8 mouse cellular contexts compared by ENCODE assay signal in the genomic region with DNA sequence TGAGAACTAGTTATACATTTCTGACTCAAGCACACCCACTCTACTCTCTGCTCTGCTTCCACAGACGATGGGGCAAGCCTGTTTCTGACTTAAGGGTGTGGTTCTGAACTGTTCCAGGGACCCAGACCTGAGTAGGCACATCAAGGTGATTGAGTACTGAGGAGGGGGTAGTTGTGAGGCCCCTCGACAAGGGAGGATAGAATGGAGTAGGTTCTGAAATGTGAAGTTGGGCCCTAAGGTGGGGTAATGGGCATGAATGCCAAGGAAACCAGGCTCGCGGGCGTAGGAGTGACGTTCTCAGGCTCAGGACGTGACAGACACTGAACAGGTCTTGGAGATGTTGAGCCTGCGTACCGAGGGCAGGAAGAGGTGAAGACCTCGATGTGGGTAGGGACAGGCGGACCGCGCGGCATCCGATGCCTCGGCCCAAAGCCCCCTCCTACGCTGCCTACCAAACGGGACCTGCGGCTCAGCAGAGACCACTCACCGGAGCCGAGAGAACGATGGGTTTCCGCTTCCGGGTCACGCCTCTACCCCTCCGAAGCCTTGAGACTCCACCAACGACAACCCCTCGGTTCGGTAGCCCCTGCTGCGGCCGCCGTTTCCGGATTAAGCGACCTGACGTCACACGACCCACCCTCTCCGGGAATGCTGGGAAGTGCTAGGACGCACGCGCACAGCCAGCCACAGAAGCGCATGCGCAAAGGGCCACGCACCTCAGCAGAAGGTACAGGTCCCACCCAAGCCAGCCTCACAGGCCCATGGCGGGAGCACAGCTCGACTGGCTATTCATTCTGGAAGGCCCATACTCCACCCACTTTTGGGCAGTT. TPM values are rescaled to one million over a fixed set of nuclear protein-coding genes. Genes with fewer than 3 reads are reported as not detected.
DNase-seq lines count a peak whose midpoint lies in the region; ATAC-seq lines count a peak whose summit lies in the region.

A gene (minus strand): TSS at position 660 of the 830 bp plus-strand sequence.

- peak within 1 kb of the TSS; percentile 81 for H3K9ac ChIP-seq in hindbrain, embryonic 16.5 days (ENCODE audit: low read depth, low read length)

- WGBS in hindbrain, embryonic 16.5 days = 2% methylated on average over 42 of the region's 45 CpGs
- WGBS in macrophage (ENCODE audit: missing documents) = under 1% methylated on average over 45 of the region's 45 CpGs

- peak; percentile 98 for DNase-seq in R1 (ENCODE audit: low read depth, low spot score)
- peak; percentile 98 for DNase-seq in cerebellum, postnatal 36 days
- DNase-seq in gastrocnemius, adult 18-20 months (ENCODE audit: low spot score) = peak; percentile 96
- DNase-seq in left cerebral cortex, adult 18-20 months (ENCODE audit: low spot score in 2 of 2) = peak; percentile 99
- peak; percentile 98 for DNase-seq in right cerebral cortex, adult 18-20 months
- DNase-seq in urinary bladder, postnatal 10 days (ENCODE audit: low spot score) = peak; percentile 94

- H3K36me3 ChIP-seq in hindbrain, embryonic 16.5 days (ENCODE audit: control insufficient read depth, insufficient read depth, low read length) = peaks cover 49% of the 10 kb centered on the region
- peaks cover 43% of the 10 kb centered on the region for H3K36me3 ChIP-seq in macrophage (ENCODE audit: inconsistent target)

- peaks cover 33% of the 10 kb centered on the region for H3K4me1 ChIP-seq in hindbrain, embryonic 16.5 days (ENCODE audit: control insufficient read depth, insufficient read depth, low read depth, low read length)

- peak; percentile 83 for ATAC-seq in hindbrain, embryonic 16.5 days

- peak within 1 kb of the TSS; percentile 66 for H3K4me3 ChIP-seq in hindbrain, embryonic 16.5 days (ENCODE audit: low read length)
- H3K4me3 ChIP-seq in macrophage (ENCODE audit: inconsistent target) = peak within 1 kb of the TSS; percentile 90

- H3K4me2 ChIP-seq in hindbrain, embryonic 16.5 days (ENCODE audit: low read length) = peak within 1 kb of the TSS; percentile 95

- H3K9me3 ChIP-seq in hindbrain, embryonic 16.5 days (ENCODE audit: control insufficient read depth, low read length) = no peaks in the 10 kb centered on the region

- H3K27ac ChIP-seq in hindbrain, embryonic 16.5 days (ENCODE audit: low read depth, low read length) = peak within 1 kb of the TSS; percentile 95
- H3K27ac ChIP-seq in macrophage = peak within 1 kb of the TSS; percentile 84

- no peaks in the 10 kb centered on the region for H3K27me3 ChIP-seq in hindbrain, embryonic 16.5 days (replicated peaks; ENCODE audit: control insufficient read depth, insufficient read depth, low read length)

- peaks cover 51% of the 10 kb centered on the region for H3K79me2 ChIP-seq in macrophage (ENCODE audit: inconsistent target)

RNA-seq across cellular contexts. Expression of the gene that starts here (rescaled TPM):
- total RNA-seq in gastrocnemius, adult 18-20 months (2021) = 100 to 1,000 TPM in 1 of 2 experiments, 10 to 100 TPM in 1; 95.4 to 103 TPM
- 174 TPM in 2 replicates for polyA plus RNA-seq in hindbrain, embryonic 16.5 days (2015; fragmentation: Nextera tagmentation; extraction: Ambion mirVana)
- total RNA-seq in left cerebral cortex, adult 18-20 months (2021) = 100 to 1,000 TPM; 132 to 156 TPM
- total RNA-seq in macrophage (2018; cell fraction: chromatin; rRNA removed) = 10 to 100 TPM; 40.0 to 77.2 (median 51.7) TPM
- 100 to 1,000 TPM; 178 to 275 (median 205) TPM for total RNA-seq in macrophage (2018; cell fraction: cytosol; rRNA removed)
- total RNA-seq in macrophage (2018; cell fraction: nucleus; rRNA removed) = 100 to 1,000 TPM in 4 of 26 experiments, 10 to 100 TPM in 22; 62.8 to 112 (median 86.2) TPM
- polyA plus RNA-seq in macrophage (2018) = 186 to 358 TPM (median 214 TPM) in 3 replicates

Comparison
In these comparisons a context has a peak if more than half of its experiments do, and no peak if none do; other contexts are left out.
1. Peak in every context shown above with its lines: DNase-seq, ATAC-seq, H3K4me3 ChIP-seq and H3K27ac ChIP-seq.